Mouse (Mus musculus) kidney, embryonic 14.5 days (tissue): ENCODE data around the gene Ampd3. TPM values are rescaled to one million over a fixed set of nuclear protein-coding genes. Genes with fewer than 3 reads are reported as not detected.
A peak's percentile ranks its signal among the peaks of the same experiment; 100 is the strongest.

Experiments
- ATAC-seq: fragments of 200-750 bp; cut with Nextera tagmentation; 2 replicates; pipeline ENCODE4 v1.8.0; 2017; ENCODE audit warnings: moderate number of reproducible peaks, mild to moderate bottlenecking, moderate TSS enrichment, moderate library complexity; ENCODE audit not compliant: low FRiP score, low TSS enrichment
- H3K27ac ChIP-seq: fragments of 300-500 bp; sonication (generic); 2 replicates; pipeline ENCODE4 v1.5.1; 2014; ENCODE audit warnings: low read depth, mild to moderate bottlenecking, low read length, moderate library complexity, mixed read lengths
- H3K27me3 ChIP-seq: fragments of 300-500 bp; sonication (generic); 2 replicates; pipeline ENCODE4 v1.6.1; 2014; ENCODE audit warnings: mild to moderate bottlenecking, low read length; ENCODE audit not compliant: control insufficient read depth, insufficient read depth
- H3K36me3 ChIP-seq: fragments of 300-500 bp; sonication (generic); 2 replicates; pipeline ENCODE4 v1.6.1; 2014; ENCODE audit warnings: low read length, mixed read lengths; ENCODE audit not compliant: control insufficient read depth, insufficient read depth
- H3K4me1 ChIP-seq: fragments of 300-500 bp; sonication (generic); 2 replicates; pipeline ENCODE4 v1.6.1; 2014; ENCODE audit warnings: low read length, mixed read lengths; ENCODE audit not compliant: control insufficient read depth, insufficient read depth
- H3K4me2 ChIP-seq: fragments of 300-500 bp; sonication (generic); replicated peaks from 2 replicates; pipeline ENCODE4 v1.6.1; 2014; ENCODE audit warnings: low read depth, mild to moderate bottlenecking, low read length
- H3K4me3 ChIP-seq: fragments of 300-500 bp; sonication (generic); 2 replicates; pipeline ENCODE4 v1.5.1; 2014; ENCODE audit warnings: mild to moderate bottlenecking, low read length
- H3K9ac ChIP-seq: fragments of 300-500 bp; sonication (generic); 2 replicates; pipeline ENCODE4 v1.6.1; 2014; ENCODE audit warnings: low read depth, mild to moderate bottlenecking, low read length, moderate library complexity
- H3K9me3 ChIP-seq: fragments of 300-500 bp; sonication (generic); 2 replicates; pipeline ENCODE4 v1.6.1; 2016; ENCODE audit warnings: low read length; ENCODE audit not compliant: control insufficient read depth
- WGBS: fragments of 180-500 bp; shearing (Covaris S2); extraction: QIAGEN DNeasy Blood & Tissue Kit; methylation state at CpG from one replicate; pipeline ENCODE4 v1.1.7; 2014; 5-methylcytosine and 5-hydroxymethylcytosine counted together
- polyA plus RNA-seq: library from polyadenylated mRNA; unstranded; fragments of >200 nt; fragmentation: Nextera tagmentation; extraction: Ambion mirVana; gene quantifications from 2 replicates; pipeline ENCODE4 v1.2.1, GENCODE M21; 2014

Gene Ampd3
- 3.2 and 4.5 TPM in 2 replicates for polyA plus RNA-seq

- 18% methylated on average over 16 of the region's 16 CpGs for WGBS
- peaks cover 2% of the 10 kb centered on the region; the same call in 1 of the 2 replicates for H3K4me1 ChIP-seq
- H3K27ac ChIP-seq, result peak within 1 kb of the TSS; percentile 32; the same call in 1 of the 2 replicates
- 0 out of 2 replicates have a peak, but pooled peaks have one; percentile 4 for ATAC-seq
- peak within 1 kb of the TSS; percentile 56 for H3K4me3 ChIP-seq
- peak within 1 kb of the TSS; percentile 96 for H3K4me2 ChIP-seq
- peaks cover 3% of the 10 kb centered on the region; the same call in 1 of the 2 replicates for H3K27me3 ChIP-seq
- no peaks in the 10 kb centered on the region for H3K36me3 ChIP-seq
- H3K9ac ChIP-seq, result peak within 1 kb of the TSS; percentile 78
- H3K9me3 ChIP-seq, result no peaks in the 10 kb centered on the region
Observed at GRCm38 (mm10) chr7:110768001-110768400, at the start of gene Ampd3. TSS of gene Ampd3 (plus strand) at chr7:110768206.

DNA sequence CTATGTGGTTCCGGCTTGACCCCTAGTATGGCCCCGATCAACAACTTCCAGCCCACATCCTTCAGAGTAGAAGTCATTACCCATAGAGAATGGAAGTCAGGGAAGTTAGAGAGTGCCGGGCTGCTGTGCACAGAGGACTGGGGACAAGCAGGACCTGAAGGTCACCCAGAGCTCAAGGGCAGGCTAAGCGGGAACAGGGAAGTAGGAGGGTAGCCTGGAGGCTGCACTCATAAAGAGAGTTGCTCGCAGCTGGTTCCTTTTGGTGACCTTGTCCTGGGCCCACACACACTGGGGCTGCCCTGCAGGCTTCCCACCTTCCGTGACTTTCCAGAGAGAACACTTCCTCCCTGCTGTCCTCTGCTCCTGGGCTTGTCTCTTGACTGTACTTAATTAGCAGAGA, 49.5 kb upstream of the Ampd3 start:
- no peaks in the 10 kb centered on the region for H3K9me3 ChIP-seq
- 76% methylated on average over 6 of the region's 6 CpGs for WGBS
- H3K27ac ChIP-seq, result no peak overlapping the region
- H3K4me2 ChIP-seq, result no peak overlapping the region
- H3K4me1 ChIP-seq, result no peaks in the 10 kb centered on the region
- no peaks in the 10 kb centered on the region for H3K27me3 ChIP-seq
- no peak overlapping the region for H3K4me3 ChIP-seq
- H3K36me3 ChIP-seq, result no peaks in the 10 kb centered on the region
- ATAC-seq, result no peak
- no peak overlapping the region for H3K9ac ChIP-seq

DNA sequence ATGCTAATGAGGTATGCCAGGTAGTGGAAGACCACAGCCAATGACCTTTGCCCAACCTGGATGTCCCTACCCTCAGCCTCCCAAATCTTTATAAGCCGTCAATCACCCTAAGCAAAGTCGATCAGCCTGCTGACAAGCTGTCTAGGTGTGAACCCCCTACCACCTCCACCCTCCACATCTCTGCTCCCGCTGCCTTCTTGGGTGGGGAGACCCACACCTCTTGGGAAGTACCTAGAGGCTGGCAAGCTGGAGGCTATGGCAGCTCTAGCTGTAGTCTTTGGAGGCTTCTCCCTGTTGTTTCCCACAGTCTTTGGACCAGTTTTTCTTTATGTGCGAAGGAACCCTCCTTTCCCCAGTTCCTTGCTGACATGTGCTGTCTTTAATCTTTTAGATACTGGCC, 48.1 kb upstream of the Ampd3 start:
- Histone ChIP-seq H3K4me2 (no peak overlapping the region), H3K36me3 (no peaks in the 10 kb centered on the region), H3K9ac (no peak overlapping the region), H3K27me3 (no peaks in the 10 kb centered on the region), H3K9me3 (no peaks in the 10 kb centered on the region), H3K4me1 (no peaks in the 10 kb centered on the region), H3K4me3 (no peak overlapping the region), H3K27ac (no peak overlapping the region)
- no peak for ATAC-seq
- WGBS, result 79% methylated on average over 4 of the region's 4 CpGs

DNA sequence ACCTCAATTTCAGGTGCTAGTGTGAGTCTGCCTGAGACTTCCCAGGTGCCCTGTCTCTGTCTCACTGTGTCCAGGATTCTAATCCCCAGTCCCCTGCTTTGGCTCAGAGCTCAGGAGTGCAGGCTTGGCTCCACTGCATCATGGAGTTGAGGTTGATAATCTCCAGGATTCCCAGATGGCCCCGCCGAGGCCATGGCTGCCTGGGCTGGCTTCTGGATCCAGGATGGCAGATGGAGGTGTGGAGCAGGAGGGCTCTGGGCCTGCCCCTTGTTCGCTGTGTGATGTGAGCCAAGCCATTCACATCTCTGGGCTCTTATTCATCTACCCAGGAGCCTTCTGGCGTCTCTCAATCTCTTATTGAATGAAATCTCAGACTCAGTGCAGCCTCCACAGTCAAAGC, 45.8 kb upstream of the Ampd3 start:
- H3K27ac ChIP-seq, result no peak overlapping the region
- no peak for ATAC-seq
- H3K4me2 ChIP-seq, result no peak overlapping the region
- no peak overlapping the region for H3K4me3 ChIP-seq
- H3K27me3 ChIP-seq, result no peaks in the 10 kb centered on the region
- no peaks in the 10 kb centered on the region for H3K9me3 ChIP-seq
- no peaks in the 10 kb centered on the region for H3K4me1 ChIP-seq
- H3K36me3 ChIP-seq, result no peaks in the 10 kb centered on the region
- no peak overlapping the region for H3K9ac ChIP-seq
- WGBS, result 81% methylated on average over 4 of the region's 4 CpGs

- H3K9me3 ChIP-seq, result no peaks in the 10 kb centered on the region
- H3K27ac ChIP-seq, result no peak overlapping the region
- no peaks in the 10 kb centered on the region for H3K27me3 ChIP-seq
- H3K36me3 ChIP-seq, result no peaks in the 10 kb centered on the region
- no peak overlapping the region for H3K9ac ChIP-seq
- no peak overlapping the region for H3K4me2 ChIP-seq
- WGBS, result 33% methylated on average over 2 of the region's 2 CpGs
- peaks cover 10% of the 10 kb centered on the region; the same call in 1 of the 2 replicates for H3K4me1 ChIP-seq
- no peak overlapping the region for H3K4me3 ChIP-seq
- peak; percentile 58 for ATAC-seq
Observed at GRCm38 (mm10) chr7:110727049-110727448, 41.0 kb upstream of the Ampd3 start.

DNA sequence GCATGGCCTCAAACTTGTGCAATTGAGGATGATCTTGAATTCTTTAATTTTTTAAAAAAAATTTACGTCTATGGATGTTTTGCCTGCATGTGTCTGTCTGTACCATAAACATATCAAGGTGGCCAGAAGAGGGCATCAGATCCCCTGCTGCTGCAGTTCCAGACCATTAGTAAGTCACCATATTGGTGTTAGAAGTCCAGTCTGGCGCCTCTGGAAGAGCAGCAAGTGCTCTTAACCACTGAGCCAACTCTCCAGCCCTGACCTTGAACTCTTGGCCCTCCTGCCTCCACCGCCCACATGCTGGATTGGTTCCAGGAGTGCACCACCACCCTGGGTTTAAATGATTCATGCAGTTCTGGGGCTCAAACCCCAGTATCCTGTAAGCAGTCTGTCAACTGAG, 39.1 kb upstream of the Ampd3 start:
- no peak overlapping the region for H3K9ac ChIP-seq
- ATAC-seq, result no peak; the same call in 1 of the 2 replicates
- H3K4me2 ChIP-seq, result no peak overlapping the region
- 68% methylated on average over 3 of the region's 3 CpGs for WGBS
- H3K9me3 ChIP-seq, result no peaks in the 10 kb centered on the region
- no peak overlapping the region for H3K27ac ChIP-seq
- no peaks in the 10 kb centered on the region for H3K36me3 ChIP-seq
- H3K4me1 ChIP-seq, result peaks cover 10% of the 10 kb centered on the region; the same call in 1 of the 2 replicates
- no peak overlapping the region for H3K4me3 ChIP-seq
- no peaks in the 10 kb centered on the region for H3K27me3 ChIP-seq

DNA sequence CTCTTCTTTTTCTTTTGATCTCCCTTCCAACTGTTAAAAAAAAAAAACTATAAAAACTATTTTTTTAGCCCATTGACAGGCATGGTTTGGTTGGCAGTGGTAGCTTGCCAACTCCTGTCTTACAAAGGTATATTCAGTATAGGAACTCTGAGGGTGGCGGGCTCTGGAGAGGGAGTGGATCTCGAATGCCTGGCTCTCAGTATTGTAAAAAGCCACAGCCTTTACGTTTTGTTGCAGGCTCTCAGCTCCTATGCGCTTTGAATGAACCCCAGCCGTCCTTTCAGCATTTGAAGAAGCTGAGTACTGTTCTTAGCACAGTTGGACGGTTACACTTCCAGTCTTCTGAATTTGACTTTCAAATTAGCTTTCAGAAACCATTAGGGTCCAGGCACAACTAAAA, 38.7 kb upstream of the Ampd3 start:
- Histone ChIP-seq H3K27ac (no peak overlapping the region), H3K27me3 (no peaks in the 10 kb centered on the region), H3K9ac (no peak overlapping the region), H3K4me2 (no peak overlapping the region), H3K9me3 (no peaks in the 10 kb centered on the region), H3K36me3 (no peaks in the 10 kb centered on the region), H3K4me3 (no peak overlapping the region), H3K4me1 (peaks cover 10% of the 10 kb centered on the region; the same call in 1 of the 2 replicates)
- ATAC-seq, result no peak
- whole genome bisulfite sequencing, result 78% methylated on average over 6 of the region's 6 CpGs

DNA sequence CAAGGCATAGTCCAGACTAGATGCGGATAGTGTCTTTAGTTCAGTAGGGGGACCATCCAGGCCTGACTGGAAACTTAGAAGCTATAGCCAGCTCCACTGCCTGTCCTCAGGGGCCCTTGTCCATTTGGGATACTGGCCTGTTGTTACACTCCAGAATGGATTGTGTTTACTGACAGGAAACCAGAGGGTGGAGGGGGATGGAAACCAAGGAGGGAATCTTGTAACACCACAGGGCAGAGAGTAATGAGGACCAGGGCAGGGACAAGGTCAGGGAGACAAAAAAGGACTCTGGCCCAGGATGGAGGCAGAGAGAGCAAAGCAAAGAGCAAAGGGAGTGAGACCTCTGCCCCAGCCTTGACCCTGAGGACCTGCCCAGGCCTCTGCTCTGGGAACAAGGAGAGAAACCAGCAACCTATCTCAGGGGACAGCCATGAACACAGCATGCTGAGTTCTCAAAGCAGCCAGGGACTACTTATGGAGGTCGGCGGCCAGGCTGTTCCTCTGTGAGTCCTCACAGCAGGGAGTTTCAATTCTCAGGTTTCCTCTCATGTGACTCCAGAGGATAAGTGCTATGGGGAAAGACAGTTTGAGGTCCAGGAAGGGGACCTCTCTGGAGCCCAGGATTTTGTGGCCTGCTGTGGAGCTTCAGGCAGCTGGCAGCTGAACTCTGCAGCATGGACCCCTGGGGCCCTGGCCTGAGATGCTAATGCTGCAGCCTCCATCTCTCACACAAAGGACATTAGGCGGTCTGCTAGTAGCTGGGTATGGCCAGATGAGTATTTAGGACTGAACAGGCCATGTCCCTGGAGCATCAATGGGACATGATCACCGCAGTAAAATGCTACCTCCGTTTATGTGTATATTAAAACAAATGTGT, 36.7 kb upstream of the Ampd3 start:
- Histone ChIP-seq H3K36me3 (no peaks in the 10 kb centered on the region), H3K27me3 (no peaks in the 10 kb centered on the region), H3K4me3 (no peak overlapping the region), H3K9me3 (no peaks in the 10 kb centered on the region), H3K4me2 (no peak overlapping the region), H3K4me1 (peaks cover 10% of the 10 kb centered on the region; the same call in 1 of the 2 replicates), H3K27ac (peak overlapping the region; percentile 65; the same call in 1 of the 2 replicates), H3K9ac (no peak overlapping the region)
- ATAC-seq, result 0 out of 2 replicates have a peak, but pooled peaks have one; percentile 26
- 61% methylated on average over 6 of the region's 6 CpGs for WGBS

DNA sequence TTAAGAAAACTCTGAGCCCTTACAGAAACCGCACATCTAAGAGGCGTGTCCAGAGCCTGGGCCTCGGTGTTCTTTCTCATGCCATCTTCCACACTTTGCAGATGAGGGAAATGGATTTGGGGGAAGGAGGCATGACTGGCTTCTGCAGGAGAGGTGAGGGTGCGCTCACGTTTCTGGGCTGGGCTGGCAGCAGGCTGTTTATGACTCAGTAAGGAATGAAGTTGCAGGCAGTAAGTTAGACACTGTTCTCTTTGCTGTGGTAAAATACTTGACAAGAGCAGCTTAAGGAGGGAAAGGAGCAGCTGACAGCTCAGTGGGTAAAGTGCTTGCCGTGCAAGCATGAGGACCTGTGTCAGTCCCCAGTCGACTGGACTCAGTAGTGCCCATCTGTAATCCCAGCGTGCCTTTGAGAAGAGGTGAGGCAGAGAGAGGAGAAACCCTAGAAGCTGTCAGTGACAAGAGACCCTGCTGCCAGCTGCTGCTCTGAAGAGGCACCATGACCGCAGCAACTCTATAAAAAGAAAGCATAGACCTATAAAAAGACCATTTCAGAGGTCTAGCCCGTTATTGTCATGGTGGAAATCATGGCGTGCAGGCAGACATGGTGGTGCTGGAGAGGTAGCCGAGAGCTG, 35.9 kb upstream of the Ampd3 start:
- Histone ChIP-seq H3K36me3 (no peaks in the 10 kb centered on the region), H3K27ac (no peak overlapping the region), H3K4me2 (no peak overlapping the region), H3K4me3 (no peak overlapping the region), H3K9me3 (no peaks in the 10 kb centered on the region), H3K4me1 (peaks cover 10% of the 10 kb centered on the region; the same call in 1 of the 2 replicates), H3K9ac (no peak overlapping the region), H3K27me3 (no peaks in the 10 kb centered on the region)
- WGBS, result 85% methylated on average over 12 of the region's 12 CpGs
- ATAC-seq, result no peak
